In genomic region chr4:73163271-73163727, GRCm38 (mm10) we compare ENCODE assay signal across 18 mouse cellular contexts.
DNase-seq lines count a peak whose midpoint lies in the region; ATAC-seq lines count a peak whose summit lies in the region.
"Had no signal": no experiment of that assay in that cellular context is flagged by ENCODE, and none has a peak within 500 bp of the region (broad histone marks: within the 10 kb centered on the region; RNA-seq: fewer than 3 reads in every experiment).

No protein-coding gene starts in this region.

- no peaks in the 10 kb centered on the region for H3K9me3 ChIP-seq in neural tube, embryonic 11.5 days (ENCODE audit: control insufficient read depth, low read length)
- no peaks in the 10 kb centered on the region for H3K9me3 ChIP-seq in hindbrain, embryonic 13.5 days
- H3K9me3 ChIP-seq in midbrain, embryonic 14.5 days (ENCODE audit: control insufficient read depth, low read length), result no peaks in the 10 kb centered on the region
- H3K9me3 ChIP-seq: embryonic facial prominence, embryonic 15.5 days; limb, embryonic 13.5 days had no signal

- no peaks in the 10 kb centered on the region for H3K27me3 ChIP-seq in neural tube, embryonic 11.5 days (ENCODE audit: control insufficient read depth, insufficient read depth, low read length)
- H3K27me3 ChIP-seq in hindbrain, embryonic 13.5 days, result no peaks in the 10 kb centered on the region
- no peaks in the 10 kb centered on the region for H3K27me3 ChIP-seq in midbrain, embryonic 14.5 days (ENCODE audit: control insufficient read depth, insufficient read depth, low read length)
- H3K27me3 ChIP-seq: embryonic facial prominence, embryonic 15.5 days; limb, embryonic 13.5 days had no signal

- no peaks in the 10 kb centered on the region for H3K36me3 ChIP-seq in neural tube, embryonic 11.5 days (ENCODE audit: control insufficient read depth, insufficient read depth, low read length)
- H3K36me3 ChIP-seq in hindbrain, embryonic 13.5 days, result no peaks in the 10 kb centered on the region
- H3K36me3 ChIP-seq in midbrain, embryonic 14.5 days (ENCODE audit: control insufficient read depth, insufficient read depth, low read length), result no peaks in the 10 kb centered on the region
- H3K36me3 ChIP-seq: embryonic facial prominence, embryonic 15.5 days; limb, embryonic 13.5 days had no signal

- no peak overlapping the region for H3K9ac ChIP-seq in neural tube, embryonic 11.5 days (ENCODE audit: low read length)
- no peak overlapping the region for H3K9ac ChIP-seq in hindbrain, embryonic 13.5 days
- no peak overlapping the region for H3K9ac ChIP-seq in midbrain, embryonic 14.5 days (replicated peaks; ENCODE audit: low read length)
- H3K9ac ChIP-seq: embryonic facial prominence, embryonic 15.5 days; limb, embryonic 13.5 days; liver, embryonic 14.5 days had no signal

- DNase-seq in neural tube, embryonic 11.5 days (ENCODE audit: low spot score), result no peak
- DNase-seq in neural tube, embryonic 10.5 days (ENCODE audit: extremely low spot score, low spot score), result no peak
- peak; percentile 50 for DNase-seq in midbrain, embryonic 14.5 days
- DNase-seq in urinary bladder, postnatal 4 days (ENCODE audit: low spot score in 2 of 2), result no peak
- DNase-seq in adrenal gland, postnatal 14 days, result no peak
- DNase-seq in left cerebral cortex, postnatal 14 days (ENCODE audit: low spot score in 2 of 2), result no peak
- DNase-seq: adrenal gland, postnatal 36 days; cerebellum, adult 9-10 months; heart, adult 2 months; kidney, adult 2 months; kidney, postnatal 25 days; layer of hippocampus, adult 9-11 months; right cerebral cortex, postnatal 4 days; thymus, postnatal 36 days had no signal

- H3K27ac ChIP-seq in neural tube, embryonic 11.5 days (ENCODE audit: low read depth, low read length), result no peak overlapping the region
- no peak overlapping the region for H3K27ac ChIP-seq in hindbrain, embryonic 13.5 days
- H3K27ac ChIP-seq in midbrain, embryonic 14.5 days (replicated peaks; ENCODE audit: low read depth, low read length), result no peak overlapping the region
- H3K27ac ChIP-seq: embryonic facial prominence, embryonic 15.5 days; heart, adult 2 months; limb, embryonic 13.5 days; liver, embryonic 14.5 days had no signal

- no peak overlapping the region for H3K4me3 ChIP-seq in neural tube, embryonic 11.5 days (ENCODE audit: low read depth, low read length)
- no peak overlapping the region for H3K4me3 ChIP-seq in hindbrain, embryonic 13.5 days
- H3K4me3 ChIP-seq in midbrain, embryonic 14.5 days (replicated peaks; ENCODE audit: low read depth, low read length), result no peak overlapping the region
- H3K4me3 ChIP-seq: embryonic facial prominence, embryonic 15.5 days; heart, adult 2 months; limb, embryonic 13.5 days had no signal

- H3K4me2 ChIP-seq in neural tube, embryonic 11.5 days (ENCODE audit: low read depth), result no peak overlapping the region
- no peak overlapping the region for H3K4me2 ChIP-seq in hindbrain, embryonic 13.5 days
- H3K4me2 ChIP-seq in midbrain, embryonic 14.5 days (ENCODE audit: low read length), result no peak overlapping the region
- H3K4me2 ChIP-seq: embryonic facial prominence, embryonic 15.5 days; limb, embryonic 13.5 days had no signal

- WGBS in neural tube, embryonic 11.5 days, result 63% methylated on average over 3 of the region's 3 CpGs
- WGBS in hindbrain, embryonic 13.5 days, result 16% methylated on average over 3 of the region's 3 CpGs
- WGBS in midbrain, embryonic 14.5 days, result 18% methylated on average over 3 of the region's 3 CpGs

- intact Hi-C loops in left cerebral cortex, postnatal 14 days (cut with DNase I), result no loop called here

- H3K4me1 ChIP-seq in neural tube, embryonic 11.5 days (ENCODE audit: control insufficient read depth, insufficient read depth, low read length), result no peaks in the 10 kb centered on the region
- H3K4me1 ChIP-seq in hindbrain, embryonic 13.5 days (replicated peaks), result no peaks in the 10 kb centered on the region
- H3K4me1 ChIP-seq in midbrain, embryonic 14.5 days (ENCODE audit: control insufficient read depth, insufficient read depth, low read length), result no peaks in the 10 kb centered on the region
- H3K4me1 ChIP-seq: embryonic facial prominence, embryonic 15.5 days; limb, embryonic 13.5 days had no signal

- 0 out of 2 replicates have a peak, but pooled peaks have one; percentile 41 for ATAC-seq in neural tube, embryonic 11.5 days (ENCODE audit: insufficient read depth, low FRiP score, low TSS enrichment)
- peak; percentile 84 for ATAC-seq in hindbrain, embryonic 13.5 days (ENCODE audit: low FRiP score)
- peak; percentile 63; the same call in 1 of the 2 replicates for ATAC-seq in midbrain, embryonic 14.5 days (ENCODE audit: low FRiP score, low TSS enrichment)
